Mouse (Mus musculus): Measurements from ENCODE around the gene Synpo2.

Gene Synpo2

DNA sequence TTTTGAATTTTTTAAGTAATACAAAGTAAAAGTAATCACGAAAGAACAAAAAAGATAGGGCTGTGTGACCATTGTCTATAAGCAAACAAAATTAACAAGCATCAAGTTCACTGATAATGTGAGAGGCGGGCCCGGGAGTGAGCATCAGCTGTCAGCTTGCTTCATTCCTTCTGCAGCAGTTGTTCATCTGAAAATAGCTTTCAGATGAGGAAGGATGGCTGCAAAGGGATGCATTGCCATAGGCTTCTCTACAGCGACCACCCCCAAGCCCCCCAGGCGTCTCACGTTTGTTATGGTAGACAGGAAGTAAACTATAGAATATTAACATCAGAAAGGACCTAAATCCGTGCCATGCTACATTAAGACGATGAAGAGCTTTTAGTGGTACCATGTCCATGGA, 202.1 kb downstream of the Synpo2 start:
- DNase-seq (ENCODE audit: low spot score in 2 of 2), result no peak

All from frontal cortex, postnatal 10 days (tissue).